Mouse (Mus musculus) gastrocnemius, postnatal 10 days (tissue): ENCODE data around the gene Egfl8. TPM values are rescaled to one million over a fixed set of nuclear protein-coding genes. Genes with fewer than 3 reads are reported as not detected.

Experiments used
- DNase-seq: peaks from one replicate; pipeline ENCODE4 v3.0.0; 2021; ENCODE audit warnings: mixed read lengths
- total RNA-seq, 2 experiments: library from RNA; stranded (reverse); gene quantifications; 2 replicates each; pipeline ENCODE4 v1.2.3; 2021

Gene Egfl8
- total RNA-seq, 2 experiments from 2014 or later = 13.8 to 15.2 TPM

- DNase-seq = no peak
Measured at GRCm38 (mm10) chr17:34571875-34572274, 43.9 kb downstream of the Egfl8 start.

- no peak for DNase-seq
Measured at GRCm38 (mm10) chr17:34569919-34570318, 45.9 kb downstream of the Egfl8 start.

GRCm38 (mm10) chr17:34568421-34568820 lies 47.4 kb downstream of the Egfl8 start:
- no peak for DNase-seq

GRCm38 (mm10) chr17:34567311-34567710 lies 48.5 kb downstream of the Egfl8 start:
- DNase-seq = no peak

- DNase-seq = no peak
Measured at GRCm38 (mm10) chr17:34564796-34565195, 51.0 kb downstream of the Egfl8 start.

GRCm38 (mm10) chr17:34564003-34564421 lies 51.8 kb downstream of the Egfl8 start, which contains the start of gene Notch4:
Gene Notch4, plus strand, starts transcription at chr17:34564268.
- DNase-seq = no peak

- no peak for DNase-seq
Measured at GRCm38 (mm10) chr17:34563354-34563753, 52.4 kb downstream of the Egfl8 start.

Other genes with a start within 250 kb of the Egfl8 start
- gene Btnl1, start 238.8 kb downstream of the Egfl8 start, total RNA-seq = not detected
- gene BC051142, start 217.2 kb downstream of the Egfl8 start, total RNA-seq = under 1 TPM; 0.36 to 0.42 TPM
- not detected for gene Btnl4, start 138.7 kb downstream of the Egfl8 start, total RNA-seq
- gene Btnl6, start 98.6 kb downstream of the Egfl8 start, total RNA-seq = not detected
- 10 to 100 TPM; 14.4 to 22.2 TPM for gene Notch4, start 51.7 kb downstream of the Egfl8 start, total RNA-seq
- gene Gpsm3, start 26.2 kb downstream of the Egfl8 start, total RNA-seq = 1 to 10 TPM; 3.2 to 5.0 TPM
- 10 to 100 TPM; 24.2 to 30.9 TPM for gene Pbx2, start 24.7 kb downstream of the Egfl8 start, total RNA-seq
- gene Ager, start 18.1 kb downstream of the Egfl8 start, total RNA-seq = 1 to 10 TPM; 1.1 to 1.4 TPM
- 10 to 100 TPM; 19.8 to 21.8 TPM for gene Rnf5, start 12.3 kb downstream of the Egfl8 start, total RNA-seq
- gene Agpat1, start 11.7 kb downstream of the Egfl8 start, total RNA-seq = 10 to 100 TPM; 38.0 to 39.4 TPM
- 10 to 100 TPM; 32.6 to 33.7 TPM for gene Ppt2, start 12.5 kb upstream of the Egfl8 start, total RNA-seq
- under 1 TPM; 0.61 to 0.63 TPM for gene Prrt1, start 13.6 kb upstream of the Egfl8 start, total RNA-seq
- gene Fkbpl, start 28.8 kb upstream of the Egfl8 start, total RNA-seq = 1 to 10 TPM; 4.5 to 4.7 TPM
- gene Atf6b, start 31.2 kb upstream of the Egfl8 start, total RNA-seq = 10 to 100 TPM; 12.7 to 14.4 TPM
- gene Tnxb, start 54.6 kb upstream of the Egfl8 start, total RNA-seq = 100 to 1,000 TPM in 1 of 2 experiments, 10 to 100 TPM in 1; 90.2 to 123 TPM
- gene C4b, start 127.9 kb upstream of the Egfl8 start, total RNA-seq = 1 to 10 TPM; 2.0 to 3.3 TPM
- under 1 TPM; 0.31 to 0.36 TPM for gene Cyp21a1, start 188.6 kb upstream of the Egfl8 start, total RNA-seq
- gene Stk19, start 221.0 kb upstream of the Egfl8 start, total RNA-seq = 1 to 10 TPM; 8.9 to 9.0 TPM
- 10 to 100 TPM; 12.3 to 15.3 TPM for gene Dxo, start 221.0 kb upstream of the Egfl8 start, total RNA-seq
- gene Skiv2l, start 234.2 kb upstream of the Egfl8 start, total RNA-seq = 10 to 100 TPM; 19.6 to 22.2 TPM
- gene Nelfe, start 234.4 kb upstream of the Egfl8 start, total RNA-seq = 10 to 100 TPM; 13.7 to 17.3 TPM
- 1 to 10 TPM; 1.9 to 4.1 TPM for gene Cfb, start 246.5 kb upstream of the Egfl8 start, total RNA-seq